Mouse (Mus musculus) liver, embryonic 13.5 days (tissue): ENCODE data around the gene Uckl1. TPM values are rescaled to one million over a fixed set of nuclear protein-coding genes. Genes with fewer than 3 reads are reported as not detected.

Experiments
- ATAC-seq: fragments of 200-750 bp; cut with Nextera tagmentation; 2 replicates; pipeline ENCODE4 v1.8.0; 2017; ENCODE audit warnings: low read depth, mild to moderate bottlenecking, moderate number of reproducible peaks, moderate library complexity
- DNase-seq: peaks from one replicate; pipeline ENCODE4 v3.0.0; 2022
- H3K27ac ChIP-seq: fragments of 300-500 bp; sonication (generic); 2 replicates; pipeline ENCODE4 v1.5.1; 2015; ENCODE audit warnings: moderate library complexity, mild to moderate bottlenecking, inconsistent platforms
- H3K27me3 ChIP-seq: fragments of 300-500 bp; sonication (generic); 2 replicates; pipeline ENCODE4 v1.6.1; 2015; ENCODE audit warnings: mild to moderate bottlenecking, inconsistent platforms
- H3K36me3 ChIP-seq: fragments of 300-500 bp; sonication (generic); 2 replicates; pipeline ENCODE4 v1.6.1; 2015; ENCODE audit warnings: mild to moderate bottlenecking, inconsistent platforms
- H3K4me1 ChIP-seq: fragments of 300-500 bp; sonication (generic); replicated peaks from 2 replicates; pipeline ENCODE4 v1.6.1; 2015; ENCODE audit warnings: inconsistent platforms
- H3K4me2 ChIP-seq: fragments of 300-500 bp; sonication (generic); 2 replicates; pipeline ENCODE4 v1.6.1; 2015; ENCODE audit warnings: inconsistent platforms, mild to moderate bottlenecking, moderate library complexity
- H3K4me3 ChIP-seq: fragments of 300-500 bp; sonication (generic); replicated peaks from 2 replicates; pipeline ENCODE4 v1.5.1; 2015; ENCODE audit warnings: mild to moderate bottlenecking, inconsistent platforms
- H3K9ac ChIP-seq: fragments of 300-500 bp; sonication (generic); 2 replicates; pipeline ENCODE4 v1.6.1; 2015; ENCODE audit warnings: mild to moderate bottlenecking, inconsistent platforms
- H3K9me3 ChIP-seq: fragments of 300-500 bp; sonication (generic); replicated peaks from 2 replicates; pipeline ENCODE4 v1.6.1; 2016; ENCODE audit warnings: inconsistent platforms
- WGBS: fragments of 180-500 bp; shearing (Covaris S2); methylation state at CpG from one replicate; pipeline ENCODE4 v1.1.7; 2015; ENCODE audit not compliant: insufficient replicate concordance; 5-methylcytosine and 5-hydroxymethylcytosine counted together
- polyA plus RNA-seq: library from polyadenylated mRNA; unstranded; fragments of >200 nt; fragmentation: Nextera tagmentation; extraction: Ambion mirVana; gene quantifications from 2 replicates; pipeline ENCODE4 v1.2.1, GENCODE M21; 2015

Gene Uckl1
- polyA plus RNA-seq, 1 experiment from 2014 or later, result 19.8 TPM

GRCm38 (mm10) chr2:181597378-181598061, 12.8 kb upstream of the Uckl1 start:
- H3K4me1 ChIP-seq, result peaks cover 57% of the 10 kb centered on the region
- H3K4me2 ChIP-seq, result no peak overlapping the region
- H3K27ac ChIP-seq, result no peak overlapping the region
- peaks cover 37% of the 10 kb centered on the region for H3K27me3 ChIP-seq
- H3K9ac ChIP-seq, result no peak overlapping the region
- DNase-seq, result no peak
- H3K9me3 ChIP-seq, result no peaks in the 10 kb centered on the region
- H3K36me3 ChIP-seq, result no peaks in the 10 kb centered on the region
- no peak for ATAC-seq
- 41% methylated on average over 7 of the region's 7 CpGs for WGBS
- no peak overlapping the region for H3K4me3 ChIP-seq

DNA sequence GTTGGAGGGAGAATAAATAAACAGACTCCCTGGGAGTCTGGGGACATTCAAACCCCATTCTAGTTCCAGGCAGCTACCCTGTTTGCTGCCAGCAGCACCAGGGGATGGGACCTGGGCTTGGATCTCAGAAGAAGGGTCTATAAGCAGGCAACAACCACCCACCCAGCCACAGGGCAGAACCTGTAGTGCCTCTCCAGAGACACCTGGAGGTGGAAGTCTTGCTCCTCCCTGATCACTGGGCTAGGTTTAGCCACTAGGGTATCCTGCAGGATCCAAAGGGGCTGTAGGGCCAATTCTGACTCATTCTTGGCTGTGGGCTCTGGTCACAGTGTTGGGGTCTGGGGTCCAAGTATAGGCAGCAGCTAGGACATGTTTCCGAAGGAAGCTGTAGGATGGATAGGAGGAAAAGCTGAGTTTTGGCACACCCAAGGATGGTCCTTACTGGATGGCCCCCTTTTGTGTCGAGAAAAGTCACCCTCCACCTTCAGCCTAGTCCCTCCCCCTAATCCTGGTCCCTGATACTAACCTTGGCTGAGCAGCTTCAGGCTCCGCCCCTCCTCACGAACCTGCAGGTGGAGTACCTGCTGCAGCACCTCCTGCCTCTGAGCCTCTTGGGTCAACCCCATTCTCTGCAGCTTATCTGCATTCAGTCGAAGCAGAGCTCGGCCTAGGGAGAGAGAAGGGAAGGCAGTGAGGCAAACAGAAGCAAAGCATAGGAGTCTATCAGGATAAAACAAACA, 11.7 kb upstream of the Uckl1 start:
- WGBS, result 55% methylated on average over 6 of the region's 6 CpGs
- H3K27me3 ChIP-seq, result peaks cover 37% of the 10 kb centered on the region
- no peak overlapping the region for H3K27ac ChIP-seq
- no peak overlapping the region for H3K9ac ChIP-seq
- no peak for DNase-seq
- H3K4me2 ChIP-seq, result no peak overlapping the region
- H3K36me3 ChIP-seq, result no peaks in the 10 kb centered on the region
- no peak overlapping the region for H3K4me3 ChIP-seq
- H3K4me1 ChIP-seq, result peaks cover 58% of the 10 kb centered on the region
- ATAC-seq, result no peak
- H3K9me3 ChIP-seq, result no peaks in the 10 kb centered on the region

GRCm38 (mm10) chr2:181594946-181595696, 10.4 kb upstream of the Uckl1 start:
- peaks cover 35% of the 10 kb centered on the region for H3K27me3 ChIP-seq

GRCm38 (mm10) chr2:181593937-181594336, 9.2 kb upstream of the Uckl1 start:
- Histone ChIP-seq H3K4me1 (peaks cover 56% of the 10 kb centered on the region), H3K36me3 (peaks cover 17% of the 10 kb centered on the region), H3K9me3 (no peaks in the 10 kb centered on the region), H3K27me3 (peaks cover 26% of the 10 kb centered on the region), H3K4me3 (no peak overlapping the region), H3K27ac (no peak overlapping the region), H3K9ac (no peak overlapping the region), H3K4me2 (no peak overlapping the region)
- DNase-seq, result no peak
- ATAC-seq, result no peak

More at GRCm38 (mm10) chr2:181594946-181595696, 10.4 kb upstream of the Uckl1 start:
- H3K27ac ChIP-seq, result no peak overlapping the region
- no peak overlapping the region for H3K4me2 ChIP-seq
- H3K4me3 ChIP-seq, result no peak overlapping the region
- H3K4me1 ChIP-seq, result peaks cover 64% of the 10 kb centered on the region
- H3K9ac ChIP-seq, result no peak overlapping the region
- no peak for ATAC-seq
- WGBS, result 59% methylated on average over 4 of the region's 4 CpGs
- H3K9me3 ChIP-seq, result no peaks in the 10 kb centered on the region
- H3K36me3 ChIP-seq, result peaks cover 5% of the 10 kb centered on the region
- DNase-seq, result no peak

- peaks cover 16% of the 10 kb centered on the region for H3K27me3 ChIP-seq
- peaks cover 26% of the 10 kb centered on the region for H3K36me3 ChIP-seq
- WGBS, result 0% methylated on average over 6 of the region's 6 CpGs
- peak overlapping the region; percentile 94 for H3K4me2 ChIP-seq
- peak; percentile 29 for ATAC-seq
- peak overlapping the region; percentile 78 for H3K4me3 ChIP-seq
- H3K9me3 ChIP-seq, result no peaks in the 10 kb centered on the region
- peaks cover 47% of the 10 kb centered on the region for H3K4me1 ChIP-seq
- H3K27ac ChIP-seq, result peak overlapping the region; percentile 81
- DNase-seq, result no peak
- peak overlapping the region; percentile 86 for H3K9ac ChIP-seq
Observed at GRCm38 (mm10) chr2:181593042-181593421, 8.3 kb upstream of the Uckl1 start.

- Histone ChIP-seq H3K27me3 (peaks cover 11% of the 10 kb centered on the region), H3K27ac (peak within 1 kb of the TSS; percentile 81), H3K9ac (peak within 1 kb of the TSS; percentile 86), H3K36me3 (peaks cover 31% of the 10 kb centered on the region), H3K4me3 (peak within 1 kb of the TSS; percentile 78), H3K4me1 (peaks cover 42% of the 10 kb centered on the region), H3K4me2 (peak within 1 kb of the TSS; percentile 94), H3K9me3 (no peaks in the 10 kb centered on the region)
- ATAC-seq (peak; percentile 51), DNase-seq (peak; percentile 39)
- WGBS, result 1% methylated on average over 80 of the region's 97 CpGs
Observed at GRCm38 (mm10) chr2:181592231-181593041, 7.7 kb upstream of the Uckl1 start, which contains the start of gene Zfp512b. Zfp512b (minus strand) TSS chr2:181592803.

GRCm38 (mm10) chr2:181591528-181592085, 6.9 kb upstream of the Uckl1 start, which contains the start of gene Prpf6:
Prpf6 (plus strand) TSS chr2:181591868.
- Histone ChIP-seq H3K27me3 (peaks cover 6% of the 10 kb centered on the region), H3K4me1 (peaks cover 38% of the 10 kb centered on the region), H3K9me3 (no peaks in the 10 kb centered on the region), H3K9ac (peak within 1 kb of the TSS; percentile 86), H3K4me3 (peak within 1 kb of the TSS; percentile 78), H3K36me3 (peaks cover 37% of the 10 kb centered on the region), H3K4me2 (peak within 1 kb of the TSS; percentile 94), H3K27ac (peak within 1 kb of the TSS; percentile 81)
- peak; percentile 28 for ATAC-seq
- DNase-seq, result no peak
- WGBS, result 4% methylated on average over 5 of the region's 5 CpGs

DNA sequence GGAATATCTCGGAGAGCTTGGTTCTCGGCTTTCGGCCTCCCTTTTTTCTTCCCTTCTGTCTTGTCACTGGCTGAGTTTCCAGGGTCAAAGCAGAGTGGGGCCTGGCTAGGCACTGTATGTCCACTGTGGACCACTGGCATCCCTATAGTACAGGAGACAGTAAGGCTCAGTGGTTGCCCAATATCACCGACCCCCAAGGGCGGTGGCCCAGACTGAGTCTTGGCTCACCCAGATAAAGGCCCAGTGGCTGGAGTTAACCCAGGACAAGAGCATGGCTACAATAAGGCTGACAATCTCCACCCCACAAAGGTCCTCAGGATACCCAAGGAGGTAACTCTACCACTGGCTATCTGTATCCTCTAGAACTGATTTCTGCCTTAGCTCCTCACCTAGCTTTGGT, 5.8 kb upstream of the Uckl1 start:
- ATAC-seq (0 out of 2 replicates have a peak, but pooled peaks have one; percentile 13), DNase-seq (no peak)
- H3K9ac ChIP-seq, result 0 out of 2 replicates have a peak overlapping the region, but pooled peaks have one; percentile 9
- no peaks in the 10 kb centered on the region for H3K9me3 ChIP-seq
- whole genome bisulfite sequencing, result 74% methylated on average over 5 of the region's 5 CpGs
- H3K36me3 ChIP-seq, result peaks cover 48% of the 10 kb centered on the region
- peak overlapping the region; percentile 94; the same call in 1 of the 2 replicates for H3K4me2 ChIP-seq
- H3K27me3 ChIP-seq, result no peaks in the 10 kb centered on the region
- H3K4me1 ChIP-seq, result peaks cover 38% of the 10 kb centered on the region
- H3K27ac ChIP-seq, result no peak overlapping the region
- no peak overlapping the region for H3K4me3 ChIP-seq

GRCm38 (mm10) chr2:181589732-181590105, 5.0 kb upstream of the Uckl1 start:
- ATAC-seq (no peak), DNase-seq (peak; percentile 0)
- Histone ChIP-seq H3K9ac (no peak overlapping the region), H3K4me2 (no peak overlapping the region), H3K4me3 (no peak overlapping the region), H3K9me3 (no peaks in the 10 kb centered on the region), H3K4me1 (peaks cover 38% of the 10 kb centered on the region), H3K27ac (no peak overlapping the region), H3K36me3 (peaks cover 54% of the 10 kb centered on the region), H3K27me3 (no peaks in the 10 kb centered on the region)
- 82% methylated on average over 9 of the region's 9 CpGs for WGBS

- Histone ChIP-seq H3K36me3 (peaks cover 59% of the 10 kb centered on the region), H3K9me3 (no peaks in the 10 kb centered on the region), H3K4me3 (no peak overlapping the region), H3K27me3 (no peaks in the 10 kb centered on the region), H3K4me1 (peaks cover 38% of the 10 kb centered on the region), H3K9ac (no peak overlapping the region), H3K27ac (no peak overlapping the region), H3K4me2 (no peak overlapping the region)
- DNase-seq (no peak), ATAC-seq (no peak)
- 82% methylated on average over 10 of the region's 10 CpGs for WGBS
Observed at GRCm38 (mm10) chr2:181589011-181589731, 4.5 kb upstream of the Uckl1 start.
